Mouse (Mus musculus): ENCODE results near the gene Tacc2. TPM values are rescaled to one million over a fixed set of nuclear protein-coding genes. Genes with fewer than 3 reads are reported as not detected.

Gene Tacc2
- polyA plus RNA-seq, 1 experiment, result 72.2 TPM

DNA sequence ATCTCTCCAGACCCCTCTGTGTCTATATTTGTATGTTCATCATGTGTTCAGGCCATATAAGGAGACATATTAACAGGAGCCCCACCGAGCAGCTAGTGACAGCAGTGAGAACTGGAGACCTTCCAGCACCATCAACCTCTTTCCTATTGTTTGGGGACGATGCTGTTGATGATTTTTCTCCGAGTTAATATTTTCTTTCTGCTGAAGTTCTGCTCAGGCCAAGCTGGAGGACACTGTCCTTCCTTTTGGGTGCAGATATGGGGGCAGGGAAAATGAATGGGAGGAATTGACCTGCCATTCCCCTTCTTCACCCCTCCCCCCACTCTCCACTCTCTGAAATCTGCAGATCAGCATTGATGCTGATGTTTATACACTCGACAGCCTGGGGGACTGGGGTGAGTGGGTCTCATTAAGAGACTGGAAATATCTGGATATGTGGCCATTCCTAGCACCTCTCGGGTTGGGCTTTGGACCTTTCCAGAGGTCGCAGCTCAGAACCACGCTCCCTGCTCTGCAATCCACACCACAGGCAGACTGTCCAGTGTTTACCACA lies 91.6 kb downstream of the Tacc2 start:
- Histone ChIP-seq H3K27ac (ENCODE audit: insufficient read depth, low read depth, low read length) (peak overlapping the region; percentile 87), H3K4me1 (ENCODE audit: control insufficient read depth, insufficient read depth, low read length) (peaks cover 27% of the 10 kb centered on the region), H3K36me3 (ENCODE audit: control insufficient read depth, insufficient read depth, low read length) (no peaks in the 10 kb centered on the region), H3K4me3 (ENCODE audit: insufficient read depth, low read depth, low read length) (no peak overlapping the region), H3K27me3 (replicated peaks; ENCODE audit: control insufficient read depth, insufficient read depth, low read length) (no peaks in the 10 kb centered on the region)
- TF ChIP-seq POLR2A (IDR thresholded peaks at IDR 0.05; ENCODE audit: low read depth, low read length), result no peak
- no peak for TF ChIP-seq CTCF (conservative IDR thresholded peaks at IDR 0.05; ENCODE audit: insufficient read depth, insufficient read length, low read depth, low read length)
- peak; percentile 88 for DNase-seq
- WGBS, result 22% methylated on average over 7 of the region's 7 CpGs

GRCm38 (mm10) chr7:130669370-130669881 lies 92.2 kb downstream of the Tacc2 start:
- H3K36me3 ChIP-seq (ENCODE audit: control insufficient read depth, insufficient read depth, low read length), result no peaks in the 10 kb centered on the region
- H3K27me3 ChIP-seq (replicated peaks; ENCODE audit: control insufficient read depth, insufficient read depth, low read length), result no peaks in the 10 kb centered on the region
- peak; percentile 90 for DNase-seq
- H3K27ac ChIP-seq (ENCODE audit: insufficient read depth, low read depth, low read length), result peak overlapping the region; percentile 87
- no peak overlapping the region for H3K4me3 ChIP-seq (ENCODE audit: insufficient read depth, low read depth, low read length)
- H3K4me1 ChIP-seq (ENCODE audit: control insufficient read depth, insufficient read depth, low read length), result peaks cover 27% of the 10 kb centered on the region
- TF ChIP-seq CTCF (conservative IDR thresholded peaks at IDR 0.05; ENCODE audit: insufficient read depth, insufficient read length, low read depth, low read length) (no peak), POLR2A (IDR thresholded peaks at IDR 0.05; ENCODE audit: low read depth, low read length) (no peak)
- WGBS, result 41% methylated on average over 8 of the region's 8 CpGs

DNA sequence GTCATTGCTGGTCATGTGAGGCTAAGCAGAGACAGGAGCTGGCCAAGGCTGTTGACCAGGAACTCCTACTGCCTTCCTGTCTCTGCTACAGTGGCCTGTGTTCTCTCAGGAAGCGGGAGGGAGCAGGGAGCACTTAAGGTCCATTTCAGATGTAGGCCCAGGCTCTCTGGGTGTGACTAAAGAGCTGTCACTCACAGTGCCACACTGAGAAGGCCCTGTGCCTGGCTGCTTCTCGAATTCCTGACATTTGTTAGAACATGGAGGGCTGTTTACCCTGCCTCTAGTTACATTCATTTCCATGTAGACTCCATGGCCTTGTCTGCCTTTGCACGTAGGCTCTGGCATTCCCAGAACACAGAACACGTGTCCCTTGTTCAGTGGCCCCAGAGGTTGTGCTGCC lies 93.1 kb downstream of the Tacc2 start:
- 51% methylated on average over 4 of the region's 4 CpGs for whole genome bisulfite sequencing
- Histone ChIP-seq H3K27me3 (replicated peaks; ENCODE audit: control insufficient read depth, insufficient read depth, low read length) (no peaks in the 10 kb centered on the region), H3K4me3 (ENCODE audit: insufficient read depth, low read depth, low read length) (no peak overlapping the region), H3K4me1 (ENCODE audit: control insufficient read depth, insufficient read depth, low read length) (peaks cover 27% of the 10 kb centered on the region), H3K36me3 (ENCODE audit: control insufficient read depth, insufficient read depth, low read length) (no peaks in the 10 kb centered on the region), H3K27ac (ENCODE audit: insufficient read depth, low read depth, low read length) (peak overlapping the region; percentile 44)
- peak; percentile 68 for DNase-seq
- no peak for TF ChIP-seq POLR2A (IDR thresholded peaks at IDR 0.05; ENCODE audit: low read depth, low read length)
- TF ChIP-seq CTCF (conservative IDR thresholded peaks at IDR 0.05; ENCODE audit: insufficient read depth, insufficient read length, low read depth, low read length), result no peak

GRCm38 (mm10) chr7:130671301-130671700 lies 94.1 kb downstream of the Tacc2 start:
- DNase-seq, result peak; percentile 68
- WGBS, result 49% methylated on average over 6 of the region's 6 CpGs
- H3K36me3 ChIP-seq (ENCODE audit: control insufficient read depth, insufficient read depth, low read length), result no peaks in the 10 kb centered on the region
- no peak for TF ChIP-seq CTCF (conservative IDR thresholded peaks at IDR 0.05; ENCODE audit: insufficient read depth, insufficient read length, low read depth, low read length)
- no peak for TF ChIP-seq POLR2A (IDR thresholded peaks at IDR 0.05; ENCODE audit: low read depth, low read length)
- no peak overlapping the region for H3K27ac ChIP-seq (ENCODE audit: insufficient read depth, low read depth, low read length)
- H3K4me3 ChIP-seq (ENCODE audit: insufficient read depth, low read depth, low read length), result no peak overlapping the region
- no peaks in the 10 kb centered on the region for H3K27me3 ChIP-seq (replicated peaks; ENCODE audit: control insufficient read depth, insufficient read depth, low read length)
- H3K4me1 ChIP-seq (ENCODE audit: control insufficient read depth, insufficient read depth, low read length), result peaks cover 27% of the 10 kb centered on the region

DNA sequence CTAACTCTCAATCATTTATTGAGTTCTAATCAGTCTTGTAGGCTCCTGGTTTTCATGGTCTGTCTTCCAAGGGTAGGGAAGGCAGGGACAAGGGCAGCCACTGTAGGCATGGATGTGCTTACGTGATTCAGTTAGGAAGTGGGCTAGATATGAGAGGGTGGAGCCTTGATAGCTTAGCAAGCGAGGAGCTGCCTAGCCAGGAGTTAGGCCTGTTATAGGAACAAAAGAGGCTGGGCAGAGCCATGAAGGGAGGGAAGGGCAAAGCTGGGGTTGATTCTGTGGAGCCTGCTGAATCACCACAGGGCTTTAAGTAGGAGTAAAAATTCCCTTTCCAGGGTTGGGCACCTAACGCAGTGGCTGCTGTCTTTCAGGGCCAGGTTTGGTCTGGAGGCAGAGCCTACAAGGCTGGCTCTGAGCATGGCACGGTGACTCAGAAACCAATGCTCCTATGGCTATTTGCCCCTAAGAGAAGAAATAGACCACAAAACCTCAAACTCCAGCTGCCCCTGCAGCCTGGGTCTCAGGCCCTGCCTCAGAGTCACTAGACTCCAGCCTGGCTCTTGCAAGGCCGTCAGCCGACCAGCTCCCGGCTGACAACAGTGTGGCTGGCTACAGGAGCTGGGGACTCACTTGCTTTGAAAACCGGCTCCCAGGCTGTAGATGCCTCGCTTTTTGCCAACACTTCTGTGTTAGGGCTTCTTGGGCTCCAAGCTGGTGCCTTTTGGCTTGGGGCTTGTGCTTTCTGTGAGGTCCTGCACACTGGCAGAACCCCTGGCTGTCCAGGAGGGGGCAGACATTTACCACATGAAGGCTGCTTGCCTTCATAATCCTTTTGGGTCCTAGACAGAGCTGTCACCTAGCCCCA lies 96.2 kb downstream of the Tacc2 start:
- H3K27me3 ChIP-seq (replicated peaks; ENCODE audit: control insufficient read depth, insufficient read depth, low read length), result no peaks in the 10 kb centered on the region
- H3K4me1 ChIP-seq (ENCODE audit: control insufficient read depth, insufficient read depth, low read length), result peaks cover 23% of the 10 kb centered on the region
- H3K36me3 ChIP-seq (ENCODE audit: control insufficient read depth, insufficient read depth, low read length), result no peaks in the 10 kb centered on the region
- DNase-seq, result peak; percentile 58
- H3K27ac ChIP-seq (ENCODE audit: insufficient read depth, low read depth, low read length), result no peak overlapping the region
- WGBS, result 71% methylated on average over 9 of the region's 9 CpGs
- TF ChIP-seq CTCF (conservative IDR thresholded peaks at IDR 0.05; ENCODE audit: insufficient read depth, insufficient read length, low read depth, low read length) (peak; percentile 83), POLR2A (IDR thresholded peaks at IDR 0.05; ENCODE audit: low read depth, low read length) (no peak)
- no peak overlapping the region for H3K4me3 ChIP-seq (ENCODE audit: insufficient read depth, low read depth, low read length)

GRCm38 (mm10) chr7:130674526-130674925 lies 97.3 kb downstream of the Tacc2 start:
- no peak for DNase-seq
- Histone ChIP-seq H3K36me3 (ENCODE audit: control insufficient read depth, insufficient read depth, low read length) (no peaks in the 10 kb centered on the region), H3K27ac (ENCODE audit: insufficient read depth, low read depth, low read length) (no peak overlapping the region), H3K27me3 (replicated peaks; ENCODE audit: control insufficient read depth, insufficient read depth, low read length) (no peaks in the 10 kb centered on the region), H3K4me3 (ENCODE audit: insufficient read depth, low read depth, low read length) (no peak overlapping the region), H3K4me1 (ENCODE audit: control insufficient read depth, insufficient read depth, low read length) (peaks cover 16% of the 10 kb centered on the region)
- WGBS, result 87% methylated on average over 9 of the region's 9 CpGs
- TF ChIP-seq POLR2A (IDR thresholded peaks at IDR 0.05; ENCODE audit: low read depth, low read length), result no peak
- TF ChIP-seq CTCF (conservative IDR thresholded peaks at IDR 0.05; ENCODE audit: insufficient read depth, insufficient read length, low read depth, low read length), result no peak

Data from kidney, adult 2 months (tissue).